Mouse (Mus musculus) CH12.LX (cell line): Measurements from ENCODE around the gene Gm498.

Experiments
- CTCF ChIP-seq, 2 experiments: IDR thresholded peaks in 1 of 2; conservative IDR thresholded peaks in 1 of 2; 2 replicates each; pipeline ENCODE4 v1.5.1; 2011 to 2012; ENCODE audit warnings: low read depth in 2 of 2, low read length in 2 of 2, improper control_type of control experiment in 1 of 2, inconsistent platforms in 1 of 2, mild to moderate bottlenecking in 1 of 2, moderate library complexity in 1 of 2
- EP300 ChIP-seq: IDR thresholded peaks from 2 replicates; pipeline ENCODE4 v1.6.1; 2011; ENCODE audit warnings: low read length, improper control_type of control experiment
- MAX ChIP-seq: IDR thresholded peaks from 2 replicates; pipeline ENCODE4 v1.6.1; 2011; ENCODE audit warnings: low read length, improper control_type of control experiment
- MAZ ChIP-seq: IDR thresholded peaks from 2 replicates; pipeline ENCODE4 v1.6.1; 2012; ENCODE audit warnings: low read depth, mild to moderate bottlenecking, inconsistent platforms, low read length, improper control_type of control experiment, moderate library complexity
- POLR2A ChIP-seq: IDR thresholded peaks from 2 replicates; pipeline ENCODE4 v1.6.1; 2011; ENCODE audit warnings: low read depth, mild to moderate bottlenecking, improper control_type of control experiment, low read length
- POLR2AphosphoS2 ChIP-seq: IDR thresholded peaks from 2 replicates; pipeline ENCODE4 v1.6.1; 2011; ENCODE audit warnings: low read depth, low read length, improper control_type of control experiment
- TBP ChIP-seq: conservative IDR thresholded peaks from 2 replicates; pipeline ENCODE4 v1.6.1; 2011; ENCODE audit warnings: low read depth, low read length, improper control_type of control experiment
- USF2 ChIP-seq: conservative IDR thresholded peaks from 2 replicates; pipeline ENCODE4 v1.6.1; 2011; ENCODE audit warnings: low read depth, low read length, improper control_type of control experiment

GRCm38 (mm10) chr7:143823266-143823605 is 43.4 kb upstream of the Gm498 start:
- no peak for TF ChIP-seq POLR2AphosphoS2
- no peak for TF ChIP-seq POLR2A
- TF ChIP-seq CTCF (conservative IDR thresholded peaks at IDR 0.05 in 1 of 2, IDR thresholded peaks at IDR 0.05 in 1 of 2; ENCODE audit: low read depth in 2 of 2, low read length in 2 of 2), result no peak
- TF ChIP-seq TBP, result no peak
- no peak for TF ChIP-seq EP300
- TF ChIP-seq MAZ, result no peak
- no peak for TF ChIP-seq MAX
- TF ChIP-seq USF2, result no peak
